Mouse (Mus musculus) kidney, adult 2 months (tissue): ENCODE results near the gene Fam131a.

Experiments used
- CTCF ChIP-seq: fragments of 200-500 bp; conservative IDR thresholded peaks from 2 replicates; pipeline ENCODE4 v1.5.1; 2011; ENCODE audit warnings: low read depth, mild to moderate bottlenecking, control low read depth, low read length, moderate library complexity, mixed read lengths; ENCODE audit not compliant: insufficient read depth, insufficient read length
- POLR2A ChIP-seq: fragments of 200-500 bp; IDR thresholded peaks from one replicate; pipeline ENCODE4 v1.6.1; 2011; ENCODE audit warnings: low read depth, low read length, control low read depth

DNA sequence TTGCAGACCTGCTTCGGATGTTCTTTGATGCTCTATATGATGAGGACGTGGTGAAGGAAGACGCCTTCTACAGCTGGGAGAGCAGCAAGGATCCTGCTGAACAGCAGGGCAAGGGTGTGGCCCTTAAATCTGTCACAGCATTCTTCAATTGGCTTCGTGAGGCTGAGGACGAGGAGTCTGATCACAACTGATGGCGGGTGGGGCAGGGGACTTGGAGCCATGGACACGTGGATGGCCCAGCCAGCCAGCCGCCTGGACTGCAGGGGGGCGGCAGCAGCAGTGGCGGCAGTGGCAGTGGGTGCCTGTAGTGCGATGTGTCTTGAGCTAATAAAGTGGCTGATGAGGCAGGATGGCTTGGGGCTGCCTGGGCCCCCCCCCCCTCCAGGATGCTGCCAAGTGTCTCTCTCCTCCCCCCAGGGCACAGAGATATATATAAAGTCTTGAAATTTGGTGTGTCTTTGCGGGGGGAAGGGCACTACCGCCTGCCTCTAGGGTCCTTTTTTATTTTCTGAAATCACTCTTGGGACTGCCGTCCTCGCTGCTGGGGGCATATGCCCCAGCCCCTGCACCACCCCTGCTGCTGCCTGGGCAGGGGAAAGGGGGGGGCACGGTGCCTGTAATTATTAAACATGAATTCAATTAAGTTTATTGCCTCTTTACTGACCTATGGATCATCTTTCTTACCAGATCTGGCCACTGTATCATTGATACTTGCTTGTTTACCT, 638 bp upstream of the Fam131a start:
- TF ChIP-seq CTCF: no peak
- no peak for TF ChIP-seq POLR2A
